Mouse (Mus musculus) limb, embryonic 10.5 days (tissue): ENCODE measurements around the gene Gm10354. TPM values are rescaled to one million over a fixed set of nuclear protein-coding genes. Genes with fewer than 3 reads are reported as not detected.
"Not testable (repeated sequence)": the region's sequence is repeated elsewhere in the genome, so short reads cannot be mapped to it uniquely, and the experiment has no call there.

Experiments used
- DNase-seq: peaks from one replicate; pipeline ENCODE4 v3.0.0-alpha.2; 2017; ENCODE audit warnings: low spot score
- H3K27ac ChIP-seq: fragments of 300-500 bp; sonication (generic); 2 replicates; pipeline ENCODE4 v1.5.1; 2016; ENCODE audit warnings: mild to moderate bottlenecking
- H3K27me3 ChIP-seq: fragments of 300-500 bp; sonication (generic); 2 replicates; pipeline ENCODE4 v1.6.1; 2016; ENCODE audit warnings: low read depth, mild to moderate bottlenecking; ENCODE audit not compliant: poor library complexity, severe bottlenecking
- H3K36me3 ChIP-seq: fragments of 300-500 bp; sonication (generic); 2 replicates; pipeline ENCODE4 v1.6.1; 2016; ENCODE audit warnings: mild to moderate bottlenecking, moderate library complexity
- H3K4me1 ChIP-seq: fragments of 300-500 bp; sonication (generic); 2 replicates; pipeline ENCODE4 v1.6.1; 2016
- H3K4me3 ChIP-seq: fragments of 300-500 bp; sonication (generic); 2 replicates; pipeline ENCODE4 v1.5.1; 2016; ENCODE audit warnings: mild to moderate bottlenecking, moderate library complexity
- H3K9me3 ChIP-seq: fragments of 300-500 bp; sonication (generic); replicated peaks from 2 replicates; pipeline ENCODE4 v1.6.1; 2016; ENCODE audit warnings: mild to moderate bottlenecking
- WGBS: fragments of 180-500 bp; shearing (Covaris S2); methylation state at CpG from one replicate; pipeline ENCODE4 v1.1.7; 2016; 5-methylcytosine and 5-hydroxymethylcytosine counted together
- polyA plus RNA-seq: library from polyadenylated mRNA; unstranded; fragments of >200 nt; fragmentation: Nextera tagmentation; extraction: Ambion mirVana; gene quantifications from 2 replicates; pipeline ENCODE4 v1.2.1, GENCODE M21; 2016

Gene Gm10354
- polyA plus RNA-seq, 1 experiment from 2014 or later = not detected

DNA sequence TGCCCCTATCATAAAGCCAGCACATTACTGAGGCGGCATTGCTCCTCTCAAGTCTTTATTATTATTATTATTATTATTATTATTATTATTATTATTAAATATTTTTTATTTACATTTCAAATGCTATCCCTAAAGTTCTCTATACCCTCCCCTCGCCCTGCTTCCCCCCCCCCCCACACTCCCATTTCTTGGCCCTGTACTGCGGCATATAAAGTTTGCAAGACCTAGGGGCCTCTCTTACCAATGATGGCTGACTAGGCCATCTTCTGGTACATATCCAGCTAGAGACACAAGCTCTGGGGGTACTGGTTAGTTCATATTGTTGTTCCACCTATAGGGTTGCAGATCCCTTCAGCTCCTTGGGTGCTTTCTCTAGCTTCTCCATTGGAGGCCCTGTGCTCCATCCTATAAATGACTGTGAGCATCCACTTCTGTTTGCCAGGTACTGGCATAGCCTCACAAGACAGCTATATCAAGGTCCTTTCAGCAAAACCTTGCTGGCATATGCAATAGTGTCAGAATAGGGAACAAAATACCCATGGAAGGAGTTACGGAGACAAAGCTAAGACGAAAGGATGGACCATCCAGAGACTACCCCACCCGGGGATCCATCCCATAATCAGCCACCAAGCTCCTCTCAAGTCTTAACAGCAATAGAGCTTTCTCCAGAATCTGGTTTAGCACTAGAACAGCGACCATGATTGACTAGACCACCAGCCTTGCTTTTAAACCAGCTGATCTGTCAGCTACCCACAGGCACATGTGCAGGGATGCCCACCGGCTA is 11.8 kb upstream of the Gm10354 start:
- H3K9me3 ChIP-seq, H3K27me3 ChIP-seq, H3K27ac ChIP-seq, DNase-seq, H3K4me3 ChIP-seq, H3K4me1 ChIP-seq, H3K36me3 ChIP-seq: not testable (repeated sequence)
- 81% methylated on average over 8 of the region's 8 CpGs for whole genome bisulfite sequencing

DNA sequence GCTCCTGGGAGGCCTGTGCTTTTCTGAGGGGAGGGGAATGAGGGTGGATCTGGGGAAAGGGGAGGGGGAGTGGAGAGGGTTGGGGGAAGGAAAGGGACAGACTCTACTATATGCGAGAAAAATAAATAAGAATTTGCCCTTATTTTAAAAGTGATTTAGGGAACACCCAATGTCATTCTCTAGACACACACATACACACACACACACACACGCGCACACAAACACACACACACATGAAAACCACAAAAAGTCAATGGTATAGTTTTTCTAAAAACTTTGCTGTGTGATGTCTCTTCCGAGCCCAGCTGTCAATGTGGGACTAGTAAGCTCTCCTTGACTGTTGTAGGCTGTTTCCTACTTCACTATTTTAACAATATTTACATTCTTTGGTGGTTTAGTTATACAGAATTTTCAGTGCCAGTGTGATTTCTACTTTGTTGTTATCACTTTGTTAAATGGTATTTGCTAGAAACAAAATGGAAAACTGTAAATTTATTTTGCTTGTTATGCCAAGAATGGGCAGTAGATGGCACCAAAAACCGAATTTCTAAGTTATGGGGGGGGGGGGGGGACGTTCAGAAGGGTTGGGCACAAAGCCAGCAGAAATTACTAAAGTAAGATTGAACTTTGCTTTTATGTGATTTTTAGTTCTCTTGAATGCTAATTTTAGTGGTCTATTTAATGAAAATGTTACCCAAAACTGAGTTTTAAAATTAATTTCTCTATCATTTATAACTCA is 8.1 kb upstream of the Gm10354 start:
- H3K4me1 ChIP-seq, H3K27me3 ChIP-seq, H3K4me3 ChIP-seq, H3K27ac ChIP-seq, H3K9me3 ChIP-seq, DNase-seq, H3K36me3 ChIP-seq: not testable (repeated sequence)
- 43% methylated on average over 6 of the region's 6 CpGs for WGBS

DNA sequence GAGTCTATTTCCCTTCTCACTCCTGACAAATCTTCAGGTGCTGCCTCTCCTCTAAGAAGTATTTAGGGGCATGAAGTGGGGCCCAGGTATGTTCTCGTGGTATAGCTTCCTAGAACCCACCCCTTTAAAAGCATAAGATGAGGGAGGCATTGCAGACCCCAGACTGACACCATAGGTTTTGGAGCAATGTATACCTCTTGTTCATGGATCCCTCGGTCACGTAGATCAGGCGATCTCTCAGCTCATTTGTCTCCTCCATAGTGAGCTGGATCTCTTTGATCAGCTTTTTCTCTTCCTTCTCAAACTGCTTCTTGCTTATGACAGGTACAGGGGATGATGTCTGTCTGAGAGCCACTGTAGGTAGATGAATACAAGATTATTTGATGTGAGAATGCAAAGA is 1.4 kb downstream of the Gm10354 start:
- WGBS = 77% methylated on average over 4 of the region's 4 CpGs
- peaks cover 15% of the 10 kb centered on the region for H3K9me3 ChIP-seq

DNA sequence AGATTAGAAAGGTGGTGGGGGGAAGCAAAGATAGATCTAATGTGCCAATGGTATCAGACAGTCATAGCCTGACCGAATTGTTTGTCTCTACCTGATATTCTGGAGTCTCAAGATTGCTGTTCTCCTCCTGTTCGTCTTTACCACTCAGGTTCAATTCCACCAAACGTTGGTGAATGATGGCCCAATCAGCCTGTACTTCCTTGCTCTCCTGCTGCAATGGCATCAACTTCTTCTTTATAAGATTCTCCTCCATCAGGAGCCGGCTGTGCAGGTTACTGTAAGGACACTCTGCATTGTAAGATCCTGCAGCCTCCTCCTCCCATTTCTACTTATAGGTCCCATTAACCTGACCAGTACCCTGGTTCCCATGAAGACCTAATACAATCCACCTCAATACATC is 3.4 kb downstream of the Gm10354 start:
- H3K4me3 ChIP-seq, H3K36me3 ChIP-seq, DNase-seq, H3K4me1 ChIP-seq, H3K27ac ChIP-seq, H3K27me3 ChIP-seq: not testable (repeated sequence)
- 81% methylated on average over 4 of the region's 4 CpGs for WGBS
- peaks cover 13% of the 10 kb centered on the region for H3K9me3 ChIP-seq

More for the DNA sequence above, 1.4 kb downstream of the Gm10354 start:
- not testable (repeated sequence) for H3K36me3 ChIP-seq, H3K4me1 ChIP-seq, DNase-seq, H3K4me3 ChIP-seq, H3K27ac ChIP-seq, H3K27me3 ChIP-seq

DNA sequence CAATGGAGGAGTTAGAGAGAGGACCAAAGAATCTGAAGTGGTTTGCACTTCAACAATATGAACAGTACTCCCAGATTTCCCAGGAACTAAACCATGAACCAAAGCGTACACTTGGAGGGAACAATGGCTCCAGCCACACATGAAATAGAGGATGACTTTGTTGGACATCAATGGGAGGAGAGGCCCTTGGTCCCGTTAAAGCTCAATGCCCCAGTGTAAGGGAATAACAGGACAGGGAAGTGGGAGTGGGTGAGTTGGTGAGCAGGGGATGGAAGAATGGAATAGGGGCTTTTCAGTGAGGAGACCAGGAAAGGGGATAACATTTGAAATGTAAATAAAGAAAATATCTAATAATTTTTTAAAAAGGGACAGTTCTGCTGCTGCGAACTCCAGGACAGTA is 5.9 kb downstream of the Gm10354 start:
- DNase-seq = not testable (repeated sequence)

DNA sequence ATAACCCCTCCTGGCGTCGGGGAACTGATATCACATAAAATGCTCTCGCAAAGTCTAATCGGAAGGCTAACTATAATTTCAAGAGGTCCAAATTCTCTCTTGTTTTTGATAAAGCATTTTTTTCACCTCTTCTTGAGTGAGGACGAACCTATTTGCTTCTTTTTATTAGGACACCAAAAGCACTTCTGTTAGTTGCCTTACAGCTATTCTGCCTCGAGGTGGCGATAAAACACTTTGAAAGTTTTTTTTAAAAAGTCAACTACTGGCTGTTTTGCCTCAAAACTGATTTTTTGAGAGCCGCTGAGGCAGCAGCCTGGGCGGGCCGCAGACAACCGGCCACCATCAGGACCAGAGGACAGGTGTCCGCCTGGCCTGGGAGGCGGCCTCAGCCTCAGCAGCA is 14.9 kb downstream of the Gm10354 start:
- WGBS = 82% methylated on average over 13 of the region's 13 CpGs

More for the DNA sequence above, 5.9 kb downstream of the Gm10354 start:
- H3K27ac ChIP-seq, H3K36me3 ChIP-seq, H3K4me3 ChIP-seq, H3K27me3 ChIP-seq, H3K4me1 ChIP-seq: not testable (repeated sequence)
- WGBS = 85% methylated on average over 3 of the region's 3 CpGs
- peaks cover 10% of the 10 kb centered on the region for H3K9me3 ChIP-seq

DNA sequence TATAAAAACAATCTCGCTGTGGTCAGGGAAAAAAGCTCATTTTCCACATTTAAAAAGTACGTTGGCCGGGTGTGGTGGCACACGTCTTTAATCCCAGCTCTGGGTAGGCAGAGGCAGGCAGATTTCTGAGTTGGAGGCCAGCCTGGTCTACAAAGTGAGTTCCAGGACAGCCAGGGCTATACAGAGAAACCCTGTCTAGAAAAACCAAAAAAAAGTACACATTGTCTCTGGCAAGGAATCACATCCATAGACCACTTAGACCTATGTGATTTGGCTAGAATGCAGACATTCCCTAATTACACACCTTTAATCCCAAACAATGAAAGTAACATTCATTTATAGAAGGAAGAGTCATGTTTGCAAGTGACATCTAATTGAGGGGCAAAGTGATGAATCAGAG is 17.2 kb downstream of the Gm10354 start:
- DNase-seq, H3K27me3 ChIP-seq, H3K4me1 ChIP-seq, H3K36me3 ChIP-seq, H3K27ac ChIP-seq, H3K4me3 ChIP-seq: not testable (repeated sequence)
- 83% methylated on average over 4 of the region's 4 CpGs for WGBS
- peaks cover 16% of the 10 kb centered on the region; the same call in 1 of the 2 replicates for H3K9me3 ChIP-seq

More for the DNA sequence above, 14.9 kb downstream of the Gm10354 start:
- H3K9me3 ChIP-seq = peaks cover 13% of the 10 kb centered on the region; the same call in 1 of the 2 replicates
- not testable (repeated sequence) for H3K36me3 ChIP-seq, H3K27ac ChIP-seq, H3K4me3 ChIP-seq, H3K4me1 ChIP-seq, DNase-seq, H3K27me3 ChIP-seq

DNA sequence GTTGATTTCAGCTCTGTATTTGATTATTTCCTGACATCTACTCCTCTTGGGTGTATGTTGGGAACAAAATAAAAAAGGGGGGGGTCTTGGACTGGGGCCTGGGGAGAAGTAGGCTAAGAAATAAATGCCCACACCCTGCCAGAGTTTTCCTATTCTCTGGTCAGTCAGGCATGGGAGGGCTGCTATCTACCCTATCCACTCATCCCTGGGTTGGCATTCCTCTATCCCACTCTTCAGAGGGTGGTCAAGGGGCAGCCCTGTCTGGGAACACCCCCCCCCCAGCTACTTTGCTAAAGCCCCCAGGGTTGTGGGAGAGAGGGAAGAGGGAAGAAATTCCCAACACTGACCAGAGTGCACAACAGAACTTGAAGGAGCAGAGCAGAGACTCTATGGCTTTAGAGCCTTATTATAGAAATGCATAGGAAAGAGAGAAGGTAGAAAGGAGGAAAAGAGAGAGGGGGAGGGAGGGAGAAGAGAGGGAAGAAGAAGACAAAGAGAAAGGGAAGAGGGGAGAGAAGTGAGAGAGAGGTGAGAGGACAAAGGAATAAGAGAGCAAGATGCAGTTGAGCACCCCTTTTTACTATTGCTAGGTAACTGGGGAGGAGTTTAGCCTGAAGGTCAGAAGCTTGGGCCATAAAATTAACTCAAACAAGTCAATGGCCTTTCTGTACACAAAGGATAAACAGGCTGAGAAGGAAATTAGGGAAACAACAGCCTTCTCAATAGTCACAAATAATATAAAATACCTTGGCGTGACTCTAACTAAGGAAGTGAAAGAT is 22.6 kb downstream of the Gm10354 start:
- not testable (repeated sequence) for H3K4me1 ChIP-seq, H3K4me3 ChIP-seq, H3K27me3 ChIP-seq, H3K36me3 ChIP-seq, DNase-seq, H3K27ac ChIP-seq
- H3K9me3 ChIP-seq = peaks cover 21% of the 10 kb centered on the region
- WGBS = 88% methylated on average over 1 of the region's 1 CpGs

DNA sequence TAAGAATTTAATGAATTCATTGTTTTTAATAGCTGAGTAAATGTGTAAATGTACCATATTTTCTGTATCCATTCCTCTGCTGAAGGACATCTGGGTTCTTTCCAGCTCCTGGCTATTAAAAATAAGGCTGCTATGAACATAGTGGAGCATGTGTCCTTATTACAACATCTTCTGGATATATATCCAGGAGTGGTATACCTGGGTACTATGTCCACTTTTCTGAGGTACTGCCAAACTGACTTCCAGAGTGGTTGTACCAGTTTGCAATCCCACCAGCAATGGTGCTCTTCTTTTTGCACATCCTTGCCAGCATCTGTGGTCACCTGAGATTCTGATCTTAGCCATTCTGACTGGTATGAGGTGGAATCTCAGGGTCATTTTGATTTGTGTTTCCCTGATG is 25.1 kb downstream of the Gm10354 start:
- not testable (repeated sequence) for H3K4me3 ChIP-seq, H3K27ac ChIP-seq, DNase-seq, H3K4me1 ChIP-seq, H3K27me3 ChIP-seq, H3K36me3 ChIP-seq
- H3K9me3 ChIP-seq = peaks cover 20% of the 10 kb centered on the region

DNA sequence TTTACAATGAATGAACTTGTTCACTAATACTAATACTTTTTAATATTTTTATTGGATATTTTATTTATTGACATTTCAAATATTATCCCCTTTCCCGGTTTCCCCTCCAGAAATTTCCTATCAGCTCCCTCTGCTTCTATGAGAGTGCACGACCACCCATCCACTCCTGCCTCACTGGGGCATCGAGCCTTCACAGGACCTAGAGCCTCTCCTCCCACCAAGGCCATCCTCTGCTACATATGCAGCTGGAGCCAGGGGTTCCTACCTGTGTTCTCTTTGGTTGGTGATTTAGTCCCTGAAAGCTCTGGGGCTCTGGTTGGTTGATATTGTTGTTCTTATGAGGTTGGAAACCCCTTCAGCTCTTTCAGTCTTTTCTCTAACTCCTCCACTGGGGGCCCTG is 26.0 kb downstream of the Gm10354 start:
- H3K4me3 ChIP-seq, H3K36me3 ChIP-seq, DNase-seq, H3K4me1 ChIP-seq, H3K27me3 ChIP-seq, H3K27ac ChIP-seq: not testable (repeated sequence)
- peaks cover 21% of the 10 kb centered on the region for H3K9me3 ChIP-seq
- 78% methylated on average over 3 of the region's 3 CpGs for WGBS

DNA sequence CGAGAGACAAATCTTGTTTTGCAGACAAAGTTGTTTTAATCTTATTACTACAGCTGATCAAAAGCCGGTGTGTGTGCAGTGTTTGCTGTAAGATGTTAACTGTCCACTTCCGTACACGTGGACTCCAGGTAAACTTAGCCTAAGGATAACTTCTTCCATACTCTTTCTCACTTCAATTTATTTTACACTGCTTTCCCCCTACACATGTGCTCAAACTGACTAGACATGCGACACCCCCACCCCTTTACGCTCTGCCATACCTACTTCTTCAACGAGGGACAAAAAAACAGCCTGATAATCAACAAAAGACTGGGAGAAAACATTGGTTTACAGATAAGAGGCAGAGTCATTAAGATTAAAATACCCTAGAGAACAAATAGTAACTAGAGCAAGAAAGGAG is 26.9 kb downstream of the Gm10354 start:
- 72% methylated on average over 7 of the region's 7 CpGs for WGBS
- DNase-seq, H3K27me3 ChIP-seq: not testable (repeated sequence)

DNA sequence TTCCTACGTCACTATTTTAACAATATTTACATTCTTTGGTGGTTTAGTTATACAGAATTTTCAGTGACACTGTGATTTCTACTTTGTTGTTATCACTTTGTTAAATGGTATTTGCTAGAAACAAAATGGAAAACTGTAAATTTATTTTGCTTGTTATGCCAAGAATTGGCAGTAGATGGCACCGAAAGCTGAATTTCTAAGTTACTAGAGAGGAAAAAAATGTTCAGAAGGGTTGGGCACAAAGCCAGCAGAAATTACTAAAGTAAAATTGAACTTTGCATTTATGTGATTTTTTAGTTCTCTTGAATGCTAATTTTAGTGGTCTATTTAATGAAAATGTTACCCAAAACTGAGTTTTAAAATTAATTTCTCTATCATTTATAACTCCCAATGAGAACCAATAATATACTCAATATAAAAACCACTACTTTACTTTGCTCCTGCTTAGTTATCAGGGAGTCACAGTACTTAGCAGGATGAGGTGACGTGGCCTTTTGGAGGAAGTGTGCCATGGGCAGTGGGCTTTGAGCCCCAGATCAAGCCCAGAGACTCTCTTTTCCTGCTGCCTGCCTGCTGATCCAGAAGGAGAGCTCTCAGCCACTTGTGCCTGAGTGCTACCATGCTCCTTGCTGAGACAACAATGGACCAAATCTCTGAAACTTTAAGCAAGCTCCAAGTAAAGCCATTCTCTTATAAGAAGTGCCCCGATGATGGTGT is 31.1 kb downstream of the Gm10354 start:
- WGBS = 58% methylated on average over 4 of the region's 4 CpGs

More for the DNA sequence above, 26.9 kb downstream of the Gm10354 start:
- H3K4me1 ChIP-seq, H3K36me3 ChIP-seq, H3K27ac ChIP-seq, H3K4me3 ChIP-seq: not testable (repeated sequence)
- H3K9me3 ChIP-seq = peaks cover 23% of the 10 kb centered on the region

More for the DNA sequence above, 31.1 kb downstream of the Gm10354 start:
- H3K9me3 ChIP-seq, H3K27me3 ChIP-seq, H3K27ac ChIP-seq, DNase-seq, H3K36me3 ChIP-seq, H3K4me3 ChIP-seq, H3K4me1 ChIP-seq: not testable (repeated sequence)
